Mouse (Mus musculus) liver, embryonic 11.5 days (tissue): ENCODE measurements at regions not wholly inside any gene's neighbourhood (a gene's known extent, or its start where the extent isn't known, plus 50 kb on each side); places are given as distances from the start of the nearest gene placed in this dataset.

Source experiments
- ATAC-seq: fragments of 200-750 bp; cut with Nextera tagmentation; replicated peaks from 2 replicates; pipeline ENCODE4 v1.8.0; 2017; ENCODE audit warnings: moderate number of reproducible peaks, mild to moderate bottlenecking, moderate TSS enrichment, moderate library complexity; ENCODE audit not compliant: low FRiP score
- DNase-seq: peaks from one replicate; pipeline ENCODE4 v3.0.0-alpha.2; 2017; ENCODE audit warnings: low spot score
- H3K27ac ChIP-seq: fragments of 300-500 bp; sonication (generic); 2 replicates; pipeline ENCODE4 v1.5.1; 2014; ENCODE audit warnings: mild to moderate bottlenecking, low read depth, low read length, control low read depth
- H3K27me3 ChIP-seq: fragments of 300-500 bp; sonication (generic); replicated peaks from 2 replicates; pipeline ENCODE4 v1.6.1; 2014; ENCODE audit warnings: low read length, mixed read lengths; ENCODE audit not compliant: control insufficient read depth, insufficient read depth
- H3K36me3 ChIP-seq: fragments of 300-500 bp; sonication (generic); 2 replicates; pipeline ENCODE4 v1.6.1; 2014; ENCODE audit warnings: mild to moderate bottlenecking, low read length, moderate library complexity, mixed read lengths; ENCODE audit not compliant: control insufficient read depth, insufficient read depth
- H3K4me1 ChIP-seq: fragments of 300-500 bp; sonication (generic); replicated peaks from 2 replicates; pipeline ENCODE4 v1.6.1; 2014; ENCODE audit warnings: low read length, mixed read lengths; ENCODE audit not compliant: control insufficient read depth, insufficient read depth
- H3K4me2 ChIP-seq: fragments of 300-500 bp; sonication (generic); 2 replicates; pipeline ENCODE4 v1.6.1; 2014; ENCODE audit warnings: mild to moderate bottlenecking, control low read depth, moderate library complexity
- H3K4me3 ChIP-seq: fragments of 300-500 bp; sonication (generic); 2 replicates; pipeline ENCODE4 v1.5.1; 2014; ENCODE audit warnings: low read depth, low read length, control low read depth
- H3K9ac ChIP-seq: fragments of 300-500 bp; sonication (generic); 2 replicates; pipeline ENCODE4 v1.6.1; 2014; ENCODE audit warnings: low read depth, low read length, control low read depth
- H3K9me3 ChIP-seq: fragments of 300-500 bp; sonication (generic); 2 replicates; pipeline ENCODE4 v1.6.1; 2016; ENCODE audit warnings: low read length, inconsistent platforms, mixed read lengths; ENCODE audit not compliant: control insufficient read depth
- WGBS: fragments of 180-500 bp; shearing (Covaris S2); extraction: QIAGEN DNeasy Blood & Tissue Kit; methylation state at CpG from one replicate; pipeline ENCODE4 v1.1.7; 2014; 5-methylcytosine and 5-hydroxymethylcytosine counted together

- H3K27ac ChIP-seq: peak overlapping the region; percentile 46; the same call in 1 of the 2 replicates
- 20% methylated on average over 12 of the region's 12 CpGs for WGBS
- no peak overlapping the region for H3K9ac ChIP-seq
- H3K36me3 ChIP-seq: no peaks in the 10 kb centered on the region
- H3K9me3 ChIP-seq: no peaks in the 10 kb centered on the region
- ATAC-seq (no peak), DNase-seq (peak; percentile 43)
- no peaks in the 10 kb centered on the region for H3K4me1 ChIP-seq
- no peaks in the 10 kb centered on the region for H3K27me3 ChIP-seq
- H3K4me2 ChIP-seq: peak overlapping the region; percentile 4; the same call in 1 of the 2 replicates
- H3K4me3 ChIP-seq: no peak overlapping the region
These were observed 74.8 kb upstream of the Maml3 start for GRCm38 (mm10) chr3:52179686-52180085.

- Histone ChIP-seq H3K4me2 (no peak overlapping the region), H3K27me3 (no peaks in the 10 kb centered on the region), H3K9me3 (no peaks in the 10 kb centered on the region), H3K4me3 (no peak overlapping the region), H3K27ac (peak overlapping the region; percentile 34; the same call in 1 of the 2 replicates), H3K4me1 (no peaks in the 10 kb centered on the region), H3K36me3 (no peaks in the 10 kb centered on the region), H3K9ac (no peak overlapping the region)
- DNase-seq: no peak
- ATAC-seq: no peak
- 62% methylated on average over 8 of the region's 8 CpGs for WGBS
These were observed 75.4 kb upstream of the Maml3 start for GRCm38 (mm10) chr3:52180306-52180705.

GRCm38 (mm10) chr3:52180785-52181184 lies 75.9 kb upstream of the Maml3 start:
- 57% methylated on average over 10 of the region's 10 CpGs for WGBS
- no peak overlapping the region for H3K27ac ChIP-seq
- DNase-seq (no peak), ATAC-seq (no peak)
- H3K36me3 ChIP-seq: no peaks in the 10 kb centered on the region
- no peaks in the 10 kb centered on the region for H3K27me3 ChIP-seq
- no peaks in the 10 kb centered on the region for H3K4me1 ChIP-seq
- H3K9me3 ChIP-seq: no peaks in the 10 kb centered on the region
- no peak overlapping the region for H3K4me3 ChIP-seq
- no peak overlapping the region for H3K9ac ChIP-seq
- H3K4me2 ChIP-seq: no peak overlapping the region

- Histone ChIP-seq H3K4me1 (no peaks in the 10 kb centered on the region), H3K9me3 (no peaks in the 10 kb centered on the region), H3K27me3 (no peaks in the 10 kb centered on the region), H3K9ac (no peak overlapping the region), H3K36me3 (no peaks in the 10 kb centered on the region), H3K4me2 (no peak overlapping the region), H3K4me3 (no peak overlapping the region), H3K27ac (no peak overlapping the region)
- DNase-seq (no peak), ATAC-seq (no peak)
- 80% methylated on average over 9 of the region's 9 CpGs for WGBS
These were observed 76.6 kb upstream of the Maml3 start for GRCm38 (mm10) chr3:52181326-52182101.

GRCm38 (mm10) chr3:52184241-52184640 lies 79.4 kb upstream of the Maml3 start:
- ATAC-seq (no peak), DNase-seq (peak; percentile 25)
- Histone ChIP-seq H3K27ac (no peak overlapping the region), H3K9me3 (no peaks in the 10 kb centered on the region), H3K4me3 (no peak overlapping the region), H3K4me1 (no peaks in the 10 kb centered on the region), H3K9ac (no peak overlapping the region), H3K27me3 (no peaks in the 10 kb centered on the region), H3K4me2 (no peak overlapping the region), H3K36me3 (no peaks in the 10 kb centered on the region)
- 85% methylated on average over 12 of the region's 12 CpGs for WGBS

GRCm38 (mm10) chr3:52185351-52185750 lies 80.5 kb upstream of the Maml3 start:
- Histone ChIP-seq H3K9me3 (no peaks in the 10 kb centered on the region), H3K27me3 (no peaks in the 10 kb centered on the region), H3K9ac (no peak overlapping the region), H3K36me3 (no peaks in the 10 kb centered on the region), H3K27ac (no peak overlapping the region), H3K4me3 (no peak overlapping the region), H3K4me1 (no peaks in the 10 kb centered on the region), H3K4me2 (no peak overlapping the region)
- ATAC-seq (no peak), DNase-seq (peak; percentile 9)
- WGBS: 33% methylated on average over 2 of the region's 2 CpGs

GRCm38 (mm10) chr3:52187401-52187801 lies 80.7 kb upstream of the Foxo1 start:
- Histone ChIP-seq H3K27ac (no peak overlapping the region), H3K27me3 (no peaks in the 10 kb centered on the region), H3K4me3 (no peak overlapping the region), H3K9me3 (no peaks in the 10 kb centered on the region), H3K9ac (no peak overlapping the region), H3K4me2 (no peak overlapping the region), H3K36me3 (no peaks in the 10 kb centered on the region), H3K4me1 (no peaks in the 10 kb centered on the region)
- DNase-seq (peak; percentile 30), ATAC-seq (no peak)
- 64% methylated on average over 4 of the region's 4 CpGs for WGBS

- WGBS: 74% methylated on average over 6 of the region's 6 CpGs
These were observed 79.8 kb upstream of the Foxo1 start for GRCm38 (mm10) chr3:52188303-52188702.

GRCm38 (mm10) chr3:52189016-52189415 lies 79.1 kb upstream of the Foxo1 start:
- Histone ChIP-seq H3K27ac (no peak overlapping the region), H3K4me1 (no peaks in the 10 kb centered on the region), H3K36me3 (no peaks in the 10 kb centered on the region), H3K9me3 (no peaks in the 10 kb centered on the region), H3K4me2 (no peak overlapping the region), H3K4me3 (no peak overlapping the region), H3K9ac (no peak overlapping the region), H3K27me3 (no peaks in the 10 kb centered on the region)
- 82% methylated on average over 6 of the region's 6 CpGs for WGBS
- ATAC-seq (no peak), DNase-seq (peak; percentile 11)

More at GRCm38 (mm10) chr3:52188303-52188702, 79.8 kb upstream of the Foxo1 start:
- Histone ChIP-seq H3K4me1 (no peaks in the 10 kb centered on the region), H3K27me3 (no peaks in the 10 kb centered on the region), H3K9me3 (no peaks in the 10 kb centered on the region), H3K4me3 (no peak overlapping the region), H3K27ac (no peak overlapping the region), H3K4me2 (no peak overlapping the region), H3K9ac (no peak overlapping the region), H3K36me3 (no peaks in the 10 kb centered on the region)
- no peak for ATAC-seq
- DNase-seq: peak; percentile 14
